Mouse (Mus musculus) brain, embryonic 14.5 days (tissue): ENCODE data around the gene N4bp2l2.
"Not testable (repeated sequence)": the region's sequence is repeated elsewhere in the genome, so short reads cannot be mapped to it uniquely, and the experiment has no call there.

Source experiments
- CTCF ChIP-seq: fragments of 200-500 bp; IDR thresholded peaks from 2 replicates; pipeline ENCODE4 v1.5.1; 2012; ENCODE audit warnings: inconsistent platforms, mild to moderate bottlenecking, moderate library complexity, borderline replicate concordance; ENCODE audit not compliant: insufficient read depth, insufficient read length; ENCODE audit errors: extremely low read depth
- POLR2A ChIP-seq: fragments of 200-500 bp; IDR thresholded peaks from 2 replicates; pipeline ENCODE4 v1.6.1; 2012; ENCODE audit warnings: mild to moderate bottlenecking, inconsistent platforms, borderline replicate concordance; ENCODE audit not compliant: poor library complexity, insufficient read depth, insufficient read length, severe bottlenecking; ENCODE audit errors: extremely low read depth

- not testable (repeated sequence) for TF ChIP-seq CTCF, POLR2A
Measured at GRCm38 (mm10) chr5:150643390-150643789, 22.6 kb downstream of the N4bp2l2 start.
